Mouse (Mus musculus) kidney, adult 2 months (tissue): ENCODE data around the gene Ddx11.

ENCODE experiments used
- CTCF ChIP-seq: fragments of 200-500 bp; conservative IDR thresholded peaks from 2 replicates; pipeline ENCODE4 v1.5.1; 2011; ENCODE audit warnings: low read depth, mild to moderate bottlenecking, control low read depth, low read length, moderate library complexity, mixed read lengths; ENCODE audit not compliant: insufficient read depth, insufficient read length
- POLR2A ChIP-seq: fragments of 200-500 bp; IDR thresholded peaks from one replicate; pipeline ENCODE4 v1.6.1; 2011; ENCODE audit warnings: low read depth, low read length, control low read depth

GRCm38 (mm10) chr17:66112166-66112565 lies 11.2 kb upstream of the Ddx11 start:
- TF ChIP-seq CTCF (no peak), POLR2A (no peak)
